Mouse (Mus musculus) myocyte (in vitro differentiated cells): Measurements from ENCODE around the gene Hddc2.

Experiments
- CEBPB ChIP-seq: IDR thresholded peaks from 2 replicates; pipeline ENCODE4 v1.6.1; 2011; ENCODE audit warnings: mild to moderate bottlenecking, moderate library complexity; ENCODE audit not compliant: poor library complexity, insufficient read depth, severe bottlenecking
- E2F4 ChIP-seq: IDR thresholded peaks from one replicate; pipeline ENCODE4 v1.6.1; 2011; ENCODE audit warnings: mild to moderate bottlenecking, control low read depth, moderate library complexity; ENCODE audit not compliant: insufficient read depth
- MAX ChIP-seq: IDR thresholded peaks from one replicate; pipeline ENCODE4 v1.6.1; 2011; ENCODE audit warnings: low read depth, mild to moderate bottlenecking, control low read depth
- MYOD1 ChIP-seq, 3 experiments: IDR thresholded peaks; one replicate each; pipeline ENCODE4 v1.6.1; 2011; ENCODE audit warnings: control low read depth in 2 of 3, low read depth in 2 of 3, mild to moderate bottlenecking in 2 of 3, moderate library complexity in 1 of 3; ENCODE audit not compliant: insufficient read length in 2 of 3, control insufficient read depth in 1 of 3
- POLR2A ChIP-seq: IDR thresholded peaks from one replicate; pipeline ENCODE4 v1.6.1; 2011; ENCODE audit warnings: low read depth, mild to moderate bottlenecking, control low read depth, moderate library complexity; ENCODE audit not compliant: insufficient read length
- POLR2AphosphoS2 ChIP-seq: IDR thresholded peaks from one replicate; pipeline ENCODE4 v1.6.1; 2011; ENCODE audit warnings: low read depth, control low read depth; ENCODE audit not compliant: insufficient read length
- TCF12 ChIP-seq: IDR thresholded peaks from one replicate; pipeline ENCODE4 v1.6.1; 2011; ENCODE audit warnings: mild to moderate bottlenecking, control low read depth; ENCODE audit not compliant: poor library complexity, insufficient read depth, severe bottlenecking
- USF1 ChIP-seq: IDR thresholded peaks from one replicate; pipeline ENCODE4 v1.6.1; 2011; ENCODE audit warnings: low read depth, mild to moderate bottlenecking, control low read depth, moderate library complexity

DNA sequence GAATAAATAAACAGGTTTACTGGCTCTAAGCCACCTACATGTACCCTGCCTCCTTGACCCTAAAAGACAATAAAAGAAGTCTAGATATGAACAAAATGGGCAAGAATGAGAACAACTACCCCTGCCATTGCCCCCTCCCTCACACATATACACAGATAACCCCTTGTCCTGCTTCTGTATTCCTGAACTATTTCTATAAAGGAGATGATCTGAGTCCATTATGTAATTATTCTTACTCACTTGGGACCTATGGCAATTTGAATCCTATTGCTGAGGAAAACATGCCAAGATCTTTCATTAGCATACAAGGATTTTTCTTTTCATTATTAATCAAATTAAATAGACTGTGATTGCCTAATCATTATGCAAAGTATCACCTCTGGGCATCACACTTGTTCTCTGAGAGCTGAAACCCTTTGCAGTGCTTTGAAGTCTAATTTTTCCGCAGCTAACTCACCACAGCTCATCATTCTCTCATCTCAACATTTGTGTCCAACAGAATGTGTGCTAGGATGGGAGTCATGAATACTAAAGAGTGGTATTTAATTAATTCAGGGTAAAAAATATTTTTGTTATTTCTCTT, 39.8 kb downstream of the Hddc2 start:
- TF ChIP-seq TCF12 (no peak), MAX (no peak), POLR2A (no peak), POLR2AphosphoS2 (no peak), CEBPB (no peak), USF1 (no peak), E2F4 (no peak), MYOD1 (IDR thresholded peaks at IDR 0.05; ENCODE audit: control insufficient read depth in 1 of 3, insufficient read length in 2 of 3, low read depth in 2 of 3) (no peak)
